Mouse (Mus musculus) cerebellum, postnatal 36 days (tissue): ENCODE results near the gene Ano6.

Experiments used
- DNase-seq, 2 experiments: peaks; one replicate each; pipeline ENCODE4 v3.0.0; 2021 to 2022; ENCODE audit warnings: mixed read lengths in 2 of 2

The Ano6 gene

DNA sequence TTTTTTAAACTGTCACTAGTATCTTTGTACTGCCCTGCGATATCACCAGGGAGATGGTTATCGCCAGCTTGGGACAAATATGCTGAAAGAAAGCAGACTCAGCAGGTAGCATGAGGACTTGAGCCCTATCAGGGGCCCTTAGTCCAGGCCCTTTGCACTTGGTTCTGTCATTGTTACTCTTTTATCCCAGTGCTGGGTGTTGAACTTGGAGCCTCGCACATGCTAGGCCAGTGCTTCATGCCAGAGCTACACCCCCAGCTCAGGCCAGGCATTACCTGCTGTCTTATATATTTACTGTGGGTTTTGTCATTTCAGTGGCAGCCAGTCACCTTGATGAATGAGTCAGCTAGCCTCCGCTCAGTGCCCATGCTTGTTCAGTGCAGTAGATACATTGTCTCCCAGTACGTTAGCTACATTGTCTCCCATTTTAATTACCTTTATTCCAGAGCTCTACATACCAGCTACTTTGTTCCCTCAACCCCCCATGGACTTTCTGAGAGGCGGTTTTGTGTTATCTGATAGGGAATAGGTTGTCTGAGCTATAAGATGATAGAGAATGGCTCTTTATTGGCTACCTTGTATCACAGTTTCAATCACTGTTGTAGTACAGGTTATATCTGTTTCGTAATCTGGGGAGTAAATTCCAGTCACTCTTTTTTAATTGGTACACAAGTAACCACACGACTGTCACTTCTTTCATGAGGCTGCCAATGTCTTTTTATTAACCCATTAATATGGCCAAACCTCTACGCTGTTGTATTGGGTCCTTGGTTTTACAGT lies 68.4 kb downstream of the Ano6 start:
- DNase-seq: no peak

DNA sequence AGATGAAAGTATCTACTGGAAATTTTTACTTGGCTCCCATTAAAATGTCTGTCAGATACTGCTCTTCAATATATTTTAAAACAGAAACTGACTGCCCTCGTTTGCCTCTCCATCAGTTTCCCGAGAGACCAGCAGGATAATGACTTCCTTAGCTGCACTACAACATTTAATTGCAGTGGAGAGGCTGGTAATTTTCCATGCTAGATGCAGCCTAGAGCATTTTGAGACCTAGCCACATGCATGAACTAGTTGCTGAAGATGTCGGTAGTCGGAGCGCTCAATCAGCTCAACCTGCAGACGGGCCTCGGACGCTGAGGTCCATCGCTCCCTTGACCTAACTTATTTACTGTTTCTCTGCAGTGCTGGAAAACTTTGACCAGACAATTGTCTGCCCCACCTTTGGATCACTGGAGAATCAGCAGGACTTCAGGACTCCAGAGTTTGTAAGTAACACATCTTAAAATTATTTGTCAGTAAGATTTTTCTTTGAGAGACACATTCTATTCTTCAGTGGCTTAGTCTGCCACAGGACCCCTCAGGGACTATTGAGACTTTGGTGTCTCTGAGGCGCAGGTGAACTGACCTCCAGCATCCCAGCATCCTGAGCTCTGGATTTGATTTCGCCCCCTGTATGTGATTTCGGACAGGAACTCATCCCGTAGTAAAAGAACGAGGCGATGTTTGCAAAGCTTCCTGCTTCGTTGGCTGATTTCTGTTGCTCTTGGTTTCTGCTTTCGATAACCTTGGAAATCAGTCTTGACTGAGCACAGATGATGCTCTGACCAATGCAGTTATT lies 73.4 kb downstream of the Ano6 start:
- no peak for DNase-seq

DNA sequence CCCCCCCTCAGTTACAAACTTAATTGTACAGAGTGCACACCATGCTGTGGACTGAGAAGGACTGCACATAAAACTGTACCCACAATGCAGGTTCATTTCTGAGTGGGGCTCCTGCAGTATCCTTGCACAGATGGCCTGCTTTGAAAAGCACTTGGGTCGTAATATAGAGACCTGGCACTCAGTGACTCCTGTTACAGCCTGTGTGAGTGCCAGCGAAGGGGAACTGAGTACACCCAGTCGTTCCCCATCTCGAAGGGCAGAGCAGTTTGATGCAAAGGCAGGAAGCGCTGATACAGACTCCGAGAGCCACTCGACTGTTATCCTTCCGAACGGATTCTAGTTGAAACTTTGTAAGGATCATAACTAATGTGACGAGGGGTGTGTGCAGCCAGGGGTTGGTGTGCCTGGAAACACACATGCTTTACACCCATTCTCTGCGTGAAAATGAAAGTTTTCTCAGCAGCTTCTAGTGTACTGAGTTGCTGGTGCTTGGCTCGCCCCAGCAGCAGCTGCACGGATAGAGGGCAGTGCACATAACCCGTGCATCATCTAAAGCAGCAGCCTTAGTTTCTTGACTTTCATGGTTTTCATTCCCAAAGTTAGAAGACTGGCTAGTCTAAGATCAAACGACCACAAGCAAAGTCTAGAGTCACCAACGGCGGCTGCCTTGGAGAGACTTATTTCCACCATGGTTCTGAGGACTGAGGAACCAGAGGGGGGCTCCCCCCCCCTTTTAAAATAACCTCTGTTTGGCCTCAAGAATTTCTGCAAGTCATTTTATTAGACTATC lies 74.9 kb downstream of the Ano6 start:
- no peak for DNase-seq

DNA sequence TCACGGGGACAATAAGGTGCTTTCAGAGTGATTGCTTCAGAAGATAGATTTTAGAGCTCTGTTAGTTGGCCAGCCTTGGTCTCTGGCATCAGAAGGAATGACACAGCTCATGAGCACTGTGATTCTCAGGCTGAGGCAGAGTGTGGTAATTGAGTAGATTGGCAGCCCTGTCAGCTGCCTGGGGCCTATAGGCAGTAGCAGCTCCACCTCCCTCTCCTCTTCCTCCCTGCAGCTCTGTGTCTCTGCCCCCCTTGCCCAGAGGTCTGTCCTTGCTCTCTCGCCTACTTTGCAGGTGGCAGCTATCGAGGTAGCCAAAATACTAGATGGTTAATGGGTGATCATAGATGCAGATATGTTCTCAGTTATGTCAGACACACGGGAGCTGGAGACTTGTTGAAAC lies 77.5 kb downstream of the Ano6 start:
- no peak for DNase-seq

DNA sequence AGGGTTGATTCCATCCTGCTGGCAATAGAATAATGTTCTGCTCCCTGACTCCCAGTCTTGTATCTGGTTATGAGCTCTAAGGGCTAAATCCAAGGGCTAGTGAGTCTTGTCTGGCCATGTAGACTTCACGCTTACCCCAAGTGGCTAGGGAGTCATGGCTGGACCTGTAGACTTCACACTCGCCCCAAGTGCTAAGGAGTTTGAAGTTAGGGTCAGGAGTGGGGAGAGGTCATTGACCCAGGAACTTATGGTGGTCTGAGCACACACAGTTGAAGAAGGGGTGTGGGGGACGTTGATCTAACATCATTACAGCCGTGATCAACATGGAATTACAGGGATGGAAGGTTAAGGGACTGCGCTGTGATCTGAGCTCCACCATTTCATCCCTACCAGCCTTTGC lies 79.0 kb downstream of the Ano6 start:
- DNase-seq: no peak

DNA sequence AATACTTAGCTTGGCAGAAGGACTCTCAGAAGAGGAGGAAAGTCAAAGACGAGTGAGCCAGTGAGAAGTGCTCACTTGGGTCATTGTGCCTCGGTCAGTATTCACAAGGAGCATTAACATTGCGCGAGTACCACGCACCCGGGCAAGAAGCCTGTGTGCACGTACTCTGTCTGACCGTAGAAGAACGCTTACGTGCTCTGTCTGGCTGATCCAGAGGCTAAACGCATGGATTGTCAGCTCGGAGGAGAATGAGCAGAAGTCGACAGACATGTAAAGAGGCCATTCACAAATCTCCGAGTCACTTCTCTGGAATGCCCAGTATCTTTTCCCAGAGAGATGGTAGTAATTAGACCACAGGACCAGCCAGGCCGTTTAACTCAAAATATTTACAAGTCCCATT lies 81.0 kb downstream of the Ano6 start:
- no peak for DNase-seq

DNA sequence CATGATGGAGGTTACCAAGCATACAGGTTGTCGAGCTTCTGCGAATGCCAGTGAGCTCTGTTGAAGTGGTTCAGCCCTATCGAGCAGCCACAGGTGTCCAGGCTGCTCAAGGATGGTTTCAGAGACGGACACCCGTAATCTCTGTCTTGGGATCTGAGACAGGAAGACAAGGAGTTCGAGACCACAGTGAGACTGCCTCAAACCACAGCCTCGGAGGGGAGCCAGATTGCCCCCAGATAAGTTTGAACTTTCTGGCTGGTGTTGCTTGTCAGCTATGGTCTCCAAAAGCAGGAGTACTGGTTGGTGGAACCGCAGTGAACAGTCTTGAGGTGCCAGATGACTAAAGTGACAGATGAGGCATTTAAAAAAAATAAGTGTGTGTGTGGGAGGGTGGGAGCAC lies 81.8 kb downstream of the Ano6 start:
- no peak for DNase-seq

DNA sequence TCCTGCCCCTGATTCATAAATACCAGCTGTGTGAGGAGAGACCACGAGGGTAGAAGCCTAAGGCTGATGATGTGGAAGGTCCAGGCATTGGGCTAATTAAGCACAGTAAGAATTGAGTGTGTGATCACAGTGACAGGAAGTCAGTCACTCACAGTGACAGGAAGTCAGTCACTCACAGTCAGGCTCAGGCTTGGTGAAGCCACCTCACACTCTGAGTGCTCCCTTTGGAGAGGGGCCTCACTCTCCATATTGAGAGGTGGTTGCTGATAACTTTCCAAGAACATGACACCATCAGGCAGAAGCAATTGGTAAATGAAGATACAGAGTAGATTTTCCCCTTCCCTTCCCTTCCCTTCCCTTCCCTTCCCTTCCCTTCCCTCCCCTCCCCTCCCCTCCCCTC lies 82.6 kb downstream of the Ano6 start:
- no peak for DNase-seq

DNA sequence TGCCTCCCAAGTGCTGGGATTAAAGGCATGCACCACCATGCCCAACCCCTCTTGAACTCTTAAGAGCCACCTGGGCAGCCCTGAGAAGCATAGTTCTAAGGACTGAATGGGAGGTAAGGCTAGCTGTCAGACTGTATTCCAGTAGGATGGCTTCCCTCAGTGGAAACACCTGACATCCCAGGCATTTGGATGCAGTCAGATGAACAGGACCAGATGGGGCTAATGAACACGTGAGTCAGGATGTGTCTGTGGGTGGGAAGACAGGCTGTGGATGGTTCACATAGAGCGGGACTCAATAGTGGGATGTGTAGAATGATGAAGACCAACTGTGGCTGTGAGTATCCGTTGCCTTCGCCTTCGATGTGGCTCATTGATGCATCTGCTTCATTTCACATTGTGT lies 83.6 kb downstream of the Ano6 start:
- no peak for DNase-seq

DNA sequence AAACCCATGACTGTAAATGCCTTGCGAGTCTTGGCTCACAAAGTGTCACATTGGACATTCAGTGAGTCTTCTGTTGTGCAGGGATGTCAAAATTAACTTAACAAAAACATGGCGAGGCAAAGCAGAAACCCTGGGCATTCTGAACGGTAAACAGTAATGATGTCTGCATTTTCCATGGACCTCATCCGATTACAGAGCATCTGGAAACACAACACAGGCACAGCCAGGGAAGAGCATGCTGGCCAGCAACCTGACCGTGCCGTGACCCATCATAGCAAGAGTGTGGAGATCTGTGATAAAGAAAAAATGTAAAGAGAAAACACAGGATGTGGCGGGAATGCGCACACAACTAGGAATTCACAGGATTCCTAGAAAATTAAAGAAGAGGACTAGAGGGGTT lies 84.1 kb downstream of the Ano6 start:
- no peak for DNase-seq

DNA sequence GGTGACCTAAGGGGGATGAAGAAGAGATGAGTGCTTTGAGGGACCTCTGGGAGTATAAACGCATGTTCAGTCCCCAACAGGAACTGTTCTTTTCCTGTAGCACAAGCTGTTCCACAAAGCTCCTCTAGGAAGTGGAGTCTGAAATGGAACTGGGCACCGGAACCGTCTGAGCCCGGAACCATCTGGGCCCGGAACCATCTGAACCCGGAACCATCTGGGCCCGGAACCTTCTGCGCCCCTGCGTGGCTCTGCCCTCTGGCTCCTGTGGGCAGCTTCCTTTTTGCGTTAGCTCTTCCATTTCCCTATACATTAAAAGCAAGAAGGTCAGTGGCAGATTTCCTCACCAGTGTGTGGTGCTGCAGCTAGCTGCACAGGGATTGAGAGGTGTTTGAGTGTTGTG lies 85.3 kb downstream of the Ano6 start:
- no peak for DNase-seq

DNA sequence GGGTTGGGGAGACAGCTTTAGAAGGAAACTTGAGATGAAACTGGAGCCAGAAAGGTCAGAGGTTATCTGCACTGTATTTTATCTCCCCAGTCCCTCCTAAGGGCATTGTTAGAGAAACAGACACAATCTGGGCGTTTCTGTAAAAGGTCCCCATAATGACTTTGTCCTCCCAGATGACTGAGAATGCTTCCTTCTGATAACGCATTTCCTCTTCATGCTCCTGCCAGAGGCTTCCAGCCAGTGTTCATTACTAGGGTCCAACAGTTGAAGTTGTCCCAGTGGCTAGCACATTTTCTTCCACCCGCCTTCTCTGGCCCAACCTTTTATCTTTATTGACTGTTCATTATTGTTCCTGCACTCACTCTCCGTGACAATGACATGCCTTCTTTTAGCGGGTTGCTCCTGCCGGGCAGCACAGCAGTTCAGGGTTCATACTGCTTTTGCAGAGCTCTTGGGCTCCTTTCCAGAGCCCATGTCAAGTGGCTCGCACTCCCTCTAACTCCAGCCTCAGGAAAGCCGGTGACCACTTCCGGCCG lies 90.0 kb downstream of the Ano6 start:
- DNase-seq: no peak

DNA sequence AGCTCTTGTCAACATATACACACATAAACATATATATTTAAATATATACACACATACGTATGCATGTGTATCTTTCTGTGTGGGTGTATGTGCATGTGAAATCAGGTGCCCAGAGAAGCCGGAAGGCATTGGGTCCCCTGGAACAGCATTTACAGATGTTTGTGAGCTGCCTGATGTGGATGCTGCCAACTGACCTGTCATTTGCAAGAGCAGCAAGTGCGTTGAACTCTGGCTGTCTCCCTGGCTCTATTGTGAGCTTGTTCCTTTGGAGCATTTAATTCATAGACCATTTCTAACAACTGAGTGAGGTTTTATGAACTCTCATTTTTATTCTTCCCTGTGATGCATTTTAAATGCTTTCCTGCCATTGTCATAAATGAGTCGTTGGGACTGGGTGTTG lies 91.8 kb downstream of the Ano6 start:
- DNase-seq: no peak

DNA sequence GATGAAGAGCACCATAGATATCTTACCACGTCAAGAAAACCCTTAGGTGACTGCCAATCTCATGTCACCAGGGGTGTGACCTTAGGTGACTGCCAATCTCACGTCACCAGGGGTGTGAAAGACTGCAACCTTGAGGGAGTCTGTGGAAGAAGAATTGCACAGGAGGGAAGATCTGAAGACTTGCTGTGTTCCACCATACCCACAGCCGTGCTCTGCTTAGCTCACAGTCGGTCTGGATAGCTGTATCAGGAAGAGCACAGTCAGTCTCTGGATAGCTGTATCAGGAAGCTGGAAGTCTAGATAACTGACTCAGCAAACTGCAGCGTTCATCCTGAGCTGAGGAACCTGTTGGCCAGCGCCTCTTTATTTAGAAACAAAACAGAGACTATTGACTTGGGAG lies 92.9 kb downstream of the Ano6 start:
- DNase-seq: no peak

DNA sequence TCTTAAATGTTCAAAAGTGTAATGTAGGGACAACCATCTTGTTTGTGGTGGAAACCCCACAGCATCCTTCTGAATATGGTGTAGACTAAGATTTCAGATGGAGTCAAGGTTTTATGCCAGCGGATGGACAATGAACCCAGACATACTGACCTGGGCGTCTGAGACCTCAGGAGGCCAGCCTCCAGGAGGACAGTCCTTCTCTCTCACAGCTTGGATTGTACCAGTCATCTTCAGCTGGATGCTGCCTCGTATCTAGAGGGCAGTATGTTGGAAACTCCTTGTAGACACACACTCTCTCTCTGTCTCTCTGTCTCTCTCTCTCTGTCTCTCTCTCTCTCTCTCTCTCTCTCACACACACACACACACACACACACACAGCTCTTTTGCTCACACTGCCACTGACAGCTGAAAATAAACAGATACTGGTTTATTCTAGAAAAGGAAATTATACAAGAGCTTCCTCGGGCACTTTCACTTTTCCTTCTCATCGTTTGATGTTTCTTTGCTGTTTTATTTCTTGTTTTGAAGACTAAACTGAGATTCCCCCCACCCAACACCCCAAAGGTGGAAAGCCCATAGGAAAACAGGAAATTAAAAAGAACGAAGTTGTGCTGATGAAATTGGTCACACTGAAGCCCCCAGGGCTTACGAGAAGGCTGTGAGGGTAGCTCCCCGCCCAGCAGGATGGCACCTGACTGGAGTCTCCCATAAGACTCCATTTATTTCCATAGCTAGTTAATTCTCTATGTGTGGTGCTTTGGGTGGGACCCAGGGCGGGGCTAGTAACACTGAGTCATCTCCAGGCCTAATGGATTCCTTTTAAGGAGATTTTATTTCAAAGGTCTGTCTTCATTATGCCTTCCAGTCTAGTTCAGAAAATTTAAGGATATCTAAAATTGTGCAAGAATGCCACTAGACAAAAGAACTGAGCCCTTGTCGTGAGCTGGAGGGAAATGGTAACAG lies 94.3 kb downstream of the Ano6 start:
- DNase-seq: no peak

DNA sequence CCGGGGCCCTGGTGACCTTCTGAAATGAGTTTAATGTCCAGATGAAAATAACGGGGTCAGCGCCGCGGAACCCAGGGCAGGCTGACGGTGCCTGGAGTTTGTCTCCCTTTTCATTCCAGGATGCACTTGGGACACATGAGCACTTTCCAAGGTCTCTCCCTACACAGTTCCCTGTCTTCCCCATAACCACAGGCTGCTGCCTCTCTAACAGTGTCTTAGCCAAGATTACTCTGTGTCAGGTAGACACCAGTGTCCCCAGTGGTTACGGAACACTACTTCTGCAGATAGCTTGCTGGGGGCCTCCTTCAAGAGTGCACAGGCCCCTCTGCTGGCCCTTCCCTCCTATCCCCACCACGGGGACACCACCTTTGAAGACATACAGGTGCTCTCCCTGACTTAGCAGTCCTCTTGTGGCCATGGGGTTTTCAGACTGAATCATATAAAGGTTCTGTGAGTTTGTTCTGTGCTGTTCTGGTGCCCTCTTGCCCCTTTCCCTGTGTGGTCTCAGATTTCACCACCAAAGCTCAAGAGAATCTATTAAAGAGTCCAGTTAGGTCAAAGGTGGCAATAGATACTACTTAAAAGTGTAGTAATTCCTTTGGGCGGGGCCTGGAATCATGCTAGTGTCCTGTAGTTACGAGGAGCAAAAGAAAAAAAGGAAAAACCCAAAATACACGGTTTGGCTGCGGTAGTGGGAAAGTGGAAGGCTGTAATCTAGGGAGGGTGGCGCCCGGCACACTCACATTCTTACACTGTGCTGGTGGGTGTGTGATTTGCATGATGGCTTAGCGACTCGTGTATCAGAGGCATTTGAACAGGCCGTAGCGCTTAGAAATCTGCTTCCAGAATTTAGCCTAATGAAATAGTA lies 95.5 kb downstream of the Ano6 start:
- DNase-seq: no peak

DNA sequence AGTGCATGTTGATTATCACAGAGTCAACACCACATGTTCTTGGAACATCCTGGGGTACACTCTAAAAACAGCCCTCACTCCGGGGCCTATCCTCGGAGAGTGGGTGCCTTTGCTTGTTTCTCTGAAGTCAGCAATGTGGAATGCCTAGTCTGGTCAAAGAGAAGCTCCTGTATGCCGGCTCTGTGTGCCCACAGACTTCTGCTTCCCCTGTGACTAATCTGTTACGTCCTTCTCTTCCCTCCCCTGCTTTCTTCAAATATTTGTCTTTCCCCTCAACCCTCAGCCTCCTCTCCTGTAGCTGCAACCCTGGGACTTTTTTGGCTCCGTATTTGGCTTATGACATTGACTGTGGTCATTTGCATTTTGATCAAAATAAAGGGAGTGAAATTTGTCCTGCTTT lies 96.7 kb downstream of the Ano6 start:
- DNase-seq: no peak

DNA sequence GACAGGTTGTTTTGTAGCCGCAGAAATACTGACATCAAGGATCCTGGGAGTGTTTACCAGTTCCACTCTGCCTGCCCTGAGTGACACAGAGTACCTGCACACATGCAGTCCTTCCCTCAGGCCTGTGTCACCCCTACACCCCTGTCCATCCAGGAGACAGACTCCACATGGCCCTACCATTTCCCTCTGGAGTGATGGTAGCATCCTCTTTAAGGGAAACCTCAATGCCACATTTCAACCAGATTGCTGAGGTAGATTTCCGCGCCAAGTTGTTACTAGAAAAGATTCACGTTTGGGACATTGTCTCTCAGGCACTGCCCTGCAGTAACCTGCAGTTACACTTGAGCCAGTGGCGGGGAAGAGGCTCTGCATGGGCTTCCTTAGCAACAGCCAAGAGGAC lies 97.9 kb downstream of the Ano6 start:
- no peak for DNase-seq

DNA sequence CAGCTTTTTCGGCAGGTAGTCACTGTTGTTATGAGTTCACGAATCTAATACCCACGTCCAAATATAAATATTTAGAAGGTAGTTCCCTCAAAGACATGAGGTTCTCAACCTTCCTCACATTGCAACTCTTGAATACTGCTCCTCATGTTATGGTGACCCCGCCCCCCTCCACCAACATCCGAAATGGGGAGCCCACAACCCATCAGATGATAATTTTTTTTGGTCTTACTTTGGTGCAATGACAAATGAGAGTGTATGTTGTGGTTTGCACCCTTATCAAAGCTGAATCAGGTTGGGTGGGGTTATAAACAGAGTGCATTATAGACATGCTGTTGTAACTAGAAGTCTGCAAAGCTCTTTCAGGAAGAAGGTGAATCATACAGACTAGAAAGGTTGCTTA lies 99.7 kb downstream of the Ano6 start:
- DNase-seq: no peak

DNA sequence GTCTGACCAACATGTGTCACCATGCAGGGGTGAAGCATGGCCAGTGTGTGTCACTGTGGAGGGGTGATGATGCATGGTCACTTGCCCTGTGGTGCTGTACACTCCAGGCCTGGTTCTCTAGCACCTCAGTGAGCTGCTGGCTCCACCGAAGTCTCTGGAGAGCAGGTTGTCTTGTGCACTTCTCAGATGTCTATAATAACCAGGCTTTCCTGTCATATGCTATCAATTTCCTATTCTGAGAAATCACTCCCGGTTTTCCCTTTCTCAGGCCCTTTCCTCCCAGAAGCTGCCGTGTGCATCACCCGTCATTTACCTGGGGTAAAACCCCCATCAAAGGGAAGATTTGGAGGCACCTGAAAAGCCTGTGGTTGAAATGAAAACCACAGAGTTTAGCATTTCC lies 101.5 kb downstream of the Ano6 start:
- DNase-seq: no peak

DNA sequence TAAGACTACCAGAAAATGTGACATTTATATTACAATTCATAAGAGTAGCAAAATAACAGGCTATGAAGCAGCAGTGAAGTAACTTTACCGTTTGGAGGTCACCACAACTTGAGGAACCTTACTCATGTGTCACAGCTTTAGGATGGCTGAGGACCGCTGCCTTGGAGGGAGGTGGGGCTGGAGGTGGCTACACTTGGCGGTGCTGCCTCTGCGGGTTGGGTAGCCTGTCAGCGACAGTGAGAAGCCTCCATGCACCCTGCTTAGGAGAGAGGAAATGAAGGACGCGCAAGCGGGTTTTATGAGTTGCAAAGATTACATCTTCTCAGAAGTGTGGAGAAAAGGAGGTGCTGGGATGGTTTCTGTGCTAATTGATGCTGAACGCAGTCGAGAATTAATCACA lies 102.3 kb downstream of the Ano6 start:
- no peak for DNase-seq
